28 mouse cellular contexts compared by ENCODE assay signal in the genomic region with DNA sequence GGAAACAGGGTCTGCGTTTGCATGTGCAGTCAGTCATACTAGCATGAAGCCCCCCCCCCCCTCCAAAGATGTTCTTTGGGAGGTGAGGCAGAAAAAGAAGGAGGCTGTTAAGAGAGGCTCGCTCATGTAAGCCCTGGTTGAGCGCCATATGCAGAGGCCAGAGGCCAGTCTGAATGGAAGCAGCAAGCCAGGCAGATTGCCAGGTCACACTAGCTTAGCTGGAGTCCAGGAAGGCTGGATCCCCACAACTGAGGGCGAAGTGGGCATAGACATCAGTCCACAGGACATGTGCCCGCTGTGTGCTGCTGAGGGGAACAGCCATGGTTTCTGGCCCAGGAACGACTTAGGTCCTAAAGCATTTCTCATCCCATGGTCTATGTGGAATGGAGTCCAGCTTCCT.
DNase-seq lines count a peak whose midpoint lies in the region; ATAC-seq and TF ChIP-seq lines count a peak whose summit lies in the region.
"Had no signal": no experiment of that assay in that cellular context is flagged by ENCODE, and none has a peak within 500 bp of the region (broad histone marks: within the 10 kb centered on the region; RNA-seq: fewer than 3 reads in every experiment).

No protein-coding gene starts in this region.

- TF ChIP-seq POLR2A in cerebellum, adult 2 months (IDR thresholded peaks at IDR 0.05; ENCODE audit: borderline replicate concordance, insufficient read depth, low read length), result no peak

- no peak for ATAC-seq in hindbrain, postnatal 0 days
- ATAC-seq in hindbrain, embryonic 11.5 days (ENCODE audit: low FRiP score), result no peak
- no peak for ATAC-seq in neural tube, embryonic 11.5 days (ENCODE audit: insufficient read depth, low FRiP score, low TSS enrichment)
- ATAC-seq: forebrain, embryonic 13.5 days; forebrain, embryonic 16.5 days; hindbrain, embryonic 16.5 days; inflammation-experienced regulatory T-cells, adult 6 months; intestine, embryonic 16.5 days had no signal

- no peaks in the 10 kb centered on the region for H3K27me3 ChIP-seq in cerebellum, adult 2 months (ENCODE audit: control insufficient read depth, insufficient read depth, low read length)
- H3K27me3 ChIP-seq in hindbrain, postnatal 0 days (ENCODE audit: insufficient read depth, low read length), result no peaks in the 10 kb centered on the region
- no peaks in the 10 kb centered on the region for H3K27me3 ChIP-seq in hindbrain, embryonic 11.5 days (ENCODE audit: control insufficient read depth, insufficient read depth, low read length)
- no peaks in the 10 kb centered on the region for H3K27me3 ChIP-seq in neural tube, embryonic 11.5 days (ENCODE audit: control insufficient read depth, insufficient read depth, low read length)
- H3K27me3 ChIP-seq: CH12.LX; embryonic facial prominence, embryonic 13.5 days; forebrain, embryonic 13.5 days had no signal

- WGBS in cerebellum, adult 2 months, result 78% methylated on average over 6 of the region's 6 CpGs
- 54% methylated on average over 6 of the region's 6 CpGs for WGBS in hindbrain, postnatal 0 days
- WGBS in hindbrain, embryonic 11.5 days, result 93% methylated on average over 6 of the region's 6 CpGs
- 85% methylated on average over 6 of the region's 6 CpGs for WGBS in neural tube, embryonic 11.5 days

- H3K9me3 ChIP-seq in hindbrain, postnatal 0 days (ENCODE audit: low read length), result no peaks in the 10 kb centered on the region
- H3K9me3 ChIP-seq in hindbrain, embryonic 11.5 days (ENCODE audit: control insufficient read depth, low read length), result no peaks in the 10 kb centered on the region
- H3K9me3 ChIP-seq in neural tube, embryonic 11.5 days (ENCODE audit: control insufficient read depth, low read length), result no peaks in the 10 kb centered on the region
- H3K9me3 ChIP-seq: embryonic facial prominence, embryonic 13.5 days; hindbrain, embryonic 13.5 days had no signal

- H3K4me2 ChIP-seq in hindbrain, postnatal 0 days (ENCODE audit: low read depth, low read length), result no peak overlapping the region
- no peak overlapping the region for H3K4me2 ChIP-seq in hindbrain, embryonic 11.5 days (replicated peaks; ENCODE audit: low read depth, low read length)
- no peak overlapping the region for H3K4me2 ChIP-seq in neural tube, embryonic 11.5 days (ENCODE audit: low read depth)
- H3K4me2 ChIP-seq: embryonic facial prominence, embryonic 13.5 days; forebrain, embryonic 13.5 days; heart, embryonic 11.5 days; hindbrain, embryonic 13.5 days had no signal

- no peak overlapping the region for H3K9ac ChIP-seq in hindbrain, postnatal 0 days (replicated peaks; ENCODE audit: low read length)
- no peak overlapping the region for H3K9ac ChIP-seq in hindbrain, embryonic 11.5 days (ENCODE audit: low read depth, low read length)
- H3K9ac ChIP-seq in neural tube, embryonic 11.5 days (ENCODE audit: low read length), result no peak overlapping the region
- H3K9ac ChIP-seq: embryonic facial prominence, embryonic 13.5 days; forebrain, embryonic 13.5 days; hindbrain, embryonic 13.5 days had no signal

- peaks cover 30% of the 10 kb centered on the region for H3K4me1 ChIP-seq in cerebellum, adult 2 months (ENCODE audit: control insufficient read depth, insufficient read depth, low read length)
- H3K4me1 ChIP-seq in hindbrain, postnatal 0 days (ENCODE audit: insufficient read depth, low read length), result peaks cover 28% of the 10 kb centered on the region
- peaks cover 9% of the 10 kb centered on the region for H3K4me1 ChIP-seq in hindbrain, embryonic 11.5 days (replicated peaks; ENCODE audit: control insufficient read depth, insufficient read depth, low read length)
- peaks cover 39% of the 10 kb centered on the region for H3K4me1 ChIP-seq in neural tube, embryonic 11.5 days (ENCODE audit: control insufficient read depth, insufficient read depth, low read length)

- no peak overlapping the region for H3K4me3 ChIP-seq in cerebellum, adult 2 months (replicated peaks; ENCODE audit: insufficient read depth, low read depth, low read length)
- no peak overlapping the region for H3K4me3 ChIP-seq in hindbrain, postnatal 0 days (ENCODE audit: low read length)
- H3K4me3 ChIP-seq in hindbrain, embryonic 11.5 days (ENCODE audit: low read depth, low read length), result no peak overlapping the region
- no peak overlapping the region for H3K4me3 ChIP-seq in neural tube, embryonic 11.5 days (ENCODE audit: low read depth, low read length)
- H3K4me3 ChIP-seq: embryonic facial prominence, embryonic 13.5 days; erythroblast, embryonic 14.5 days; forebrain, embryonic 13.5 days; heart, adult 2 months; hindbrain, embryonic 13.5 days had no signal

- no peaks in the 10 kb centered on the region for H3K36me3 ChIP-seq in hindbrain, postnatal 0 days (ENCODE audit: insufficient read depth, low read length)
- no peaks in the 10 kb centered on the region for H3K36me3 ChIP-seq in hindbrain, embryonic 11.5 days (ENCODE audit: control insufficient read depth, insufficient read depth, low read length)
- H3K36me3 ChIP-seq in neural tube, embryonic 11.5 days (ENCODE audit: control insufficient read depth, insufficient read depth, low read length), result no peaks in the 10 kb centered on the region
- H3K36me3 ChIP-seq: embryonic facial prominence, embryonic 13.5 days; G1E; hindbrain, embryonic 13.5 days had no signal

- no peak overlapping the region for H3K27ac ChIP-seq in cerebellum, adult 2 months (ENCODE audit: insufficient read depth, low read length)
- H3K27ac ChIP-seq in hindbrain, postnatal 0 days, result no peak overlapping the region
- no peak overlapping the region for H3K27ac ChIP-seq in hindbrain, embryonic 11.5 days (ENCODE audit: low read depth, low read length)
- no peak overlapping the region for H3K27ac ChIP-seq in neural tube, embryonic 11.5 days (ENCODE audit: low read depth, low read length)
- H3K27ac ChIP-seq: embryonic facial prominence, embryonic 13.5 days; forebrain, embryonic 13.5 days; heart, adult 2 months; hindbrain, embryonic 13.5 days had no signal

- no peak for TF ChIP-seq CTCF in cerebellum, adult 2 months (IDR thresholded peaks at IDR 0.05; ENCODE audit: borderline replicate concordance, insufficient read depth, low read depth, low read length)
- no peak for TF ChIP-seq CTCF in hindbrain, postnatal 0 days (IDR thresholded peaks at IDR 0.05; ENCODE audit: low read depth)

- peak; percentile 45 to 61 for DNase-seq in cerebellum, postnatal 14 days
- DNase-seq in cerebellum, adult 2 months, result no peak
- DNase-seq in hindbrain, postnatal 0 days (ENCODE audit: low spot score), result peak; percentile 62
- DNase-seq in hindbrain, embryonic 11.5 days (ENCODE audit: low spot score), result no peak
- peak; percentile 9 for DNase-seq in neural tube, embryonic 11.5 days (ENCODE audit: low spot score)
- no peak for DNase-seq in neural tube, embryonic 10.5 days (ENCODE audit: extremely low spot score, low spot score)
- DNase-seq in adipocyte (ENCODE audit: low spot score), result peak; percentile 33
- no peak for DNase-seq in urinary bladder, postnatal 4 days (ENCODE audit: low spot score in 2 of 2)
- DNase-seq: adrenal gland, adult 8-10 months; adrenal gland, postnatal 36 days; B cell, adult 2 months; cerebellum, adult 9-10 months; gastrocnemius, postnatal 10 days; gastrocnemius, postnatal 36 days; heart, adult 2 months; heart, postnatal 36 days; kidney, adult 18-20 months had no signal

Comparison
In these comparisons a context has a peak if more than half of its experiments do, and no peak if none do; other contexts are left out.
1. DNase-seq: peak in cerebellum, postnatal 14 days (2 of 2), hindbrain, postnatal 0 days (single experiment), neural tube, embryonic 11.5 days (single experiment) and adipocyte (single experiment); none in cerebellum, adult 2 months (0 of 2), hindbrain, embryonic 11.5 days (single experiment), neural tube, embryonic 10.5 days (single experiment) and urinary bladder, postnatal 4 days (0 of 2).